Mouse (Mus musculus) G1E (cell line): Measurements from ENCODE around the gene Olfr38. TPM values are rescaled to one million over a fixed set of nuclear protein-coding genes. Genes with fewer than 3 reads are reported as not detected.

Experiments
- ATAC-seq: 2 replicates; pipeline ENCODE4 v1.8.0; 2016; ENCODE audit warnings: mild to moderate bottlenecking; ENCODE audit not compliant: insufficient number of reproducible peaks, poor library complexity, low FRiP score, severe bottlenecking; ENCODE audit errors: extremely low read depth
- DNase-seq: peaks from one replicate; pipeline ENCODE4 v3.0.0; 2012; ENCODE audit warnings: low spot score
- H3K27me3 ChIP-seq: 2 replicates; pipeline ENCODE4 v1.6.1; 2012; ENCODE audit warnings: mild to moderate bottlenecking, low read length, inconsistent platforms; ENCODE audit not compliant: insufficient read depth
- H3K36me3 ChIP-seq: replicated peaks from 2 replicates; pipeline ENCODE3; 2012; ENCODE audit warnings: mild to moderate bottlenecking, inconsistent platforms
- H3K4me1 ChIP-seq: 2 replicates; pipeline ENCODE4 v1.6.1; 2012; ENCODE audit warnings: low read depth, low read length, inconsistent platforms, mixed read lengths; ENCODE audit not compliant: insufficient read depth
- H3K4me3 ChIP-seq: 2 replicates; pipeline ENCODE4 v1.5.1; 2012; ENCODE audit warnings: low read depth, mild to moderate bottlenecking, inconsistent platforms, low read length, moderate library complexity, mixed read lengths
- H3K9me3 ChIP-seq: replicated peaks from 2 replicates; pipeline ENCODE4 v1.6.1; 2012; ENCODE audit warnings: inconsistent platforms
- CTCF ChIP-seq: IDR thresholded peaks from 2 replicates; pipeline ENCODE4 v1.5.1; 2012; ENCODE audit warnings: low read depth, low read length, inconsistent platforms, mixed read lengths
- GATA1 ChIP-seq: IDR thresholded peaks from 2 replicates; pipeline ENCODE4 v1.6.1; 2012; ENCODE audit warnings: borderline replicate concordance, low read length, inconsistent platforms, mixed read lengths
- GATA2 ChIP-seq: IDR thresholded peaks from 2 replicates; pipeline ENCODE4 v1.6.1; 2012; ENCODE audit warnings: low read depth, low read length, inconsistent platforms, borderline replicate concordance
- POLR2AphosphoS5 ChIP-seq: IDR thresholded peaks from 2 replicates; pipeline ENCODE4 v1.6.1; 2012; ENCODE audit warnings: low read depth, low read length, inconsistent platforms; ENCODE audit not compliant: insufficient replicate concordance
- TAL1 ChIP-seq: conservative IDR thresholded peaks from 2 replicates; pipeline ENCODE4 v1.6.1; 2012; ENCODE audit warnings: low read depth, low read length, inconsistent platforms, mixed read lengths
- polyA plus RNA-seq: library from polyadenylated mRNA; stranded (reverse); fragments of >175 nt; gene quantifications from 2 replicates; pipeline ENCODE4 v1.2.3, GENCODE M21; 2012
- total RNA-seq, 2 experiments: library from RNA; stranded (forward) in 1 of 2; stranded (reverse) in 1 of 2; fragments of 200-1000 nt in 1 of 2; fragments of >200 nt in 1 of 2; fragmentation: Nextera tagmentation in 1 of 2; gene quantifications; 2 replicates each; pipeline ENCODE4 v1.2.3; 2014 to 2017

Olfr38 gene
- total and polyA plus RNA-seq, 3 experiments: 0.22 TPM; not detected in 2

DNA sequence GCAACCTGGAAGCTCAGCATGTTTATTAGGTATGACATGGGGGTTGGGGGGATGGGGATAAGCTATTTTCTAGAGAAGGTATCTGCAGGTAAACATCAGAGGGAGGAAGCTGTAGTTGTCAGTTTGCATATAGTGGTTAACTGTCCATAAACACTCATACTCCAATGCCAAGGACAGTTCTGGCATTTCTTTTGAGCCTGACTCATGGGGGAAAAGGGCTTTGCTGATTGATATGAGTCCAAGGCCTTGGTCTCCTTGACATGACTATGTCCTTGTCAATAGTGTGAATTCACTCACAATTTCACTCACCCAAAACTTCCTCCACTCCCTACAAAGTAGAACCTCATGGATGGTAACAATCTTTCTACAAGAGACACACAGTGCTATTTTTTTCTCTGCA is 8.4 kb upstream of the Olfr38 start:
- TF ChIP-seq GATA1 (no peak), CTCF (no peak), TAL1 (no peak), GATA2 (no peak), POLR2AphosphoS5 (no peak)
- no peaks in the 10 kb centered on the region for H3K36me3 ChIP-seq
- no peaks in the 10 kb centered on the region for H3K4me1 ChIP-seq
- DNase-seq: no peak
- no peaks in the 10 kb centered on the region for H3K9me3 ChIP-seq
- no peak overlapping the region for H3K4me3 ChIP-seq
- H3K27me3 ChIP-seq: no peaks in the 10 kb centered on the region
- ATAC-seq: no peak

DNA sequence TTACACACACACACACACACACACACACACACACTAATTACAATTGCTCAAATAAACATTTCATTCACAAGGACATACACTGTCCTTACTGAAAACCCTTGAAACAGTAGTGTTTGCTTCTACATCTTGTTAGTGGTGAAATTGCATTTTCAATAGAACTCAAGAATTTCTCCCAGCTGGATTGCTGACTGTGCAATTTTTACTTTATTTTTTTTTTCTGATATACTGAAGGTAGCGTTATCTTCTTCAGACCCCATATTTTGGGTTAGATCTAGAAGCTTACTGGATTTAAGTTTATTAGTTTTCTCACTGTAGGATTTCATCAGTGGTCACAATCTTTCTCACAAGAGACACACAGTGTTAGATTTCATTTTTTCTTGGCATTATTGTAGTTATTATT is 20.9 kb downstream of the Olfr38 start:
- Histone ChIP-seq H3K27me3 (no peaks in the 10 kb centered on the region), H3K9me3 (no peaks in the 10 kb centered on the region), H3K36me3 (no peaks in the 10 kb centered on the region), H3K4me1 (no peaks in the 10 kb centered on the region), H3K4me3 (no peak overlapping the region)
- no peak for ATAC-seq
- DNase-seq: no peak
- TF ChIP-seq GATA2 (no peak), CTCF (no peak), POLR2AphosphoS5 (no peak), GATA1 (no peak), TAL1 (no peak)

DNA sequence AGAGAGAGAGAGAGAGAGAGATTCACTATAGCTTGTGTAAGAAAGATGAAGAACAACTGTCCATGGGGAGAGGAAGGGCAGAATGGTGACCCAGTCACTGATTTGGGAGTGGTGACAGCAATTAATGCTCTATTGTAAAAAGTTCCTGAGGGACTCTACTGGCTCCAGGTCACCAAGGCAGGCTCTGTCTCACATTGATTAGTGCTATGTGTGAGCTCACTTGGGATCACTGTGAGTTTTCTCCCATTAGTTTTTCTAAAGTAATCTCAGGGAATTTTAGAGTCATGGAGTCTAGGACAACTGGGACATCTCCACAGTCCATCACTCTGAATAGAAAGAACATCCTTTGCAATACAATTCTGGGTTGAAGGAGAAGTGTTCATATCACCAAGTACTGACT is 28.6 kb downstream of the Olfr38 start, which contains the start of gene Olfr452:
Gene Olfr452, plus strand, starts transcription at position 301 of the 400 bp plus-strand sequence.
- ATAC-seq (no peak), DNase-seq (no peak)
- TF ChIP-seq GATA1: no peak
- no peak for TF ChIP-seq GATA2
- no peak within 1 kb of the TSS for H3K4me3 ChIP-seq
- no peaks in the 10 kb centered on the region for H3K9me3 ChIP-seq
- no peaks in the 10 kb centered on the region for H3K27me3 ChIP-seq
- H3K4me1 ChIP-seq: no peaks in the 10 kb centered on the region
- H3K36me3 ChIP-seq: no peaks in the 10 kb centered on the region

DNA sequence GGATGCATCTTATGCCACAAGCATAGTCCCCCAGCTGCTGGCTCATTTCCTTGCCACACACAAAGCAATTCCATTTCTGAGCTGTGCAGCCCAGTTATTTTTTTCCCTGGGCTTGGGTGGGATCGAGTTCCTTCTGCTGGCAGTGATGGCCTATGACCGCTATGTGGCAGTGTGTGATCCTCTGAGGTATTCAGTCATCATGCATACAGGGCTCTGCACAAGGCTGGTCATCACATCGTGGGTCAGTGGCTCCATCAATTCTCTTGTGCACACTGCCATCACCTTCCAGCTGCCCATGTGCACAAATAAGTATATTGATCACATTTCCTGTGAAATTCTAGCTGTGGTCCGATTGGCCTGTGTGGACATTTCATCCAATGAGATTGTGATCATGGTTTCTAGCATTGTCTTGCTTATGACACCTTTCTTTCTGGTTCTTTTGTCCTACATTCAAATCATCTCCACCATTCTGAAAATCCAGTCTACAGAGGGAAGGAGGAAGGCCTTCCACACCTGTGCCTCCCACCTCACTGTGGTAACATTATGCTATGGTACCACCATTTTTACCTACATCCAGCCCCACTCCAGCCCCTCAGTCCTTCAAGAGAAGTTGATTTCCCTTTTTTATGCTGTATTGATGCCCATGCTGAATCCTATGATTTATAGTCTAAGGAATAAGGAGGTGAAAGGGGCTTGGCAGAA is 34.2 kb downstream of the Olfr38 start:
- TF ChIP-seq GATA2: no peak
- no peak for TF ChIP-seq TAL1
- no peak for TF ChIP-seq POLR2AphosphoS5
- TF ChIP-seq GATA1: no peak
- TF ChIP-seq CTCF: no peak
- Histone ChIP-seq H3K36me3 (no peaks in the 10 kb centered on the region), H3K27me3 (no peaks in the 10 kb centered on the region), H3K4me1 (no peaks in the 10 kb centered on the region), H3K9me3 (no peaks in the 10 kb centered on the region), H3K4me3 (no peak overlapping the region)
- no peak for DNase-seq
- ATAC-seq: no peak

DNA sequence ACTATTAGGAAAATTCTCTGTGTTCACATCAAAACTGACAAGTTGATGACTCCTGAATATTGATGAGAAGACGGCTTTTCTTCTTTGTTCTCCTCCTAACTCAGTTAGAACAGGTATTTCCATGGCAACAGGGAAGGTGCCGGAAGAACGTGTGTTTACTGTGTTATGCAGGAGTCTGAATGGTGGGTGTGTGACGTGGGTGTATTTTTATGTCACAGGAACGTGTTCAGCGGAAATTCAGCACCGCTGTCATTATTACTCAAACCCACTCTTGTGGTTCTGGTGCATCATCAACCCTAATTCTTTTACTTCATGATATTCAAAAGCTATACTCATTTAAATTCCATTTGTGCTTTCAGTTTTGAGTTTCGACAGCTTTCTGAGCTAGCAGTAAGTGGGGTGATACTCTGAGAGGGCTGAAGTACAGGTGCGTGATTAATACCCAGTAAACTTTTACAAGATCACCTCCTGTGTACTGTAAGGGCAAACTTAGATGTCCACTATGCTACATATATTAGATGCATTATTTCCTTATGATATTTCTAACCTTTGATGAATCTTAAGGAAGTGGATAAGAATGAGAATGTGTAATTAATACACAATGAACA is 34.8 kb downstream of the Olfr38 start:
- Histone ChIP-seq H3K36me3 (no peaks in the 10 kb centered on the region), H3K4me1 (no peaks in the 10 kb centered on the region), H3K27me3 (no peaks in the 10 kb centered on the region), H3K9me3 (no peaks in the 10 kb centered on the region), H3K4me3 (no peak overlapping the region)
- ATAC-seq (no peak), DNase-seq (no peak)
- TF ChIP-seq POLR2AphosphoS5 (no peak), TAL1 (no peak), GATA1 (no peak), GATA2 (no peak), CTCF (no peak)

DNA sequence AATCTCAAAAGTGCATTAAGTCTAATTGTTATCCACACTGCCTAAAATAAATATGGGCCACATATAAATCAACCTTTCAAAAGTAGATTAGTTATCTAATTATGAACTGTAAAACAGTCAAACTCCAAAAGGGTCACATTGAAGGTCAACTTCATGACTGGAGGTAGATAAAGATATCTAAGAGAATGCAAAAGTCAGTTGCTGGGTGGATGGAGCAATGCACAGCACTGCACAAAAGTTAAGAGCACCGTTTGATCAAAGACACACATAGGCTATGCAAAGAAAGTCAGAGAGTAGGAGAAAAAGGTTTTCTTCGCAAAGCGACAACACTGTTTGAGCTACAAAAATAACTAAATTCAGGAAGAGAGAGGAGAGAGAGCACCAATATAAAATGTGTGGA is 38.8 kb downstream of the Olfr38 start:
- Histone ChIP-seq H3K27me3 (no peaks in the 10 kb centered on the region), H3K4me1 (no peaks in the 10 kb centered on the region), H3K9me3 (no peaks in the 10 kb centered on the region), H3K36me3 (no peaks in the 10 kb centered on the region), H3K4me3 (no peak overlapping the region)
- TF ChIP-seq GATA2 (no peak), GATA1 (no peak), TAL1 (no peak), CTCF (no peak), POLR2AphosphoS5 (no peak)
- ATAC-seq (no peak), DNase-seq (no peak)
